Mouse (Mus musculus): ENCODE results near the gene Ccdc186. TPM values are rescaled to one million over a fixed set of nuclear protein-coding genes. Genes with fewer than 3 reads are reported as not detected.

The Ccdc186 gene
- total and polyA plus RNA-seq, 2 experiments from 2014 or later, result 15.1 to 18.4 TPM

- peaks cover 52% of the 10 kb centered on the region for H3K36me3 ChIP-seq (replicated peaks; ENCODE audit: control insufficient read depth, insufficient read depth, low read length)
- peak; percentile 79 for ATAC-seq (ENCODE audit: insufficient read depth, low read depth)
These were observed 10.4 kb downstream of the Ccdc186 start for GRCm38 (mm10) chr19:56811590-56811989.

DNA sequence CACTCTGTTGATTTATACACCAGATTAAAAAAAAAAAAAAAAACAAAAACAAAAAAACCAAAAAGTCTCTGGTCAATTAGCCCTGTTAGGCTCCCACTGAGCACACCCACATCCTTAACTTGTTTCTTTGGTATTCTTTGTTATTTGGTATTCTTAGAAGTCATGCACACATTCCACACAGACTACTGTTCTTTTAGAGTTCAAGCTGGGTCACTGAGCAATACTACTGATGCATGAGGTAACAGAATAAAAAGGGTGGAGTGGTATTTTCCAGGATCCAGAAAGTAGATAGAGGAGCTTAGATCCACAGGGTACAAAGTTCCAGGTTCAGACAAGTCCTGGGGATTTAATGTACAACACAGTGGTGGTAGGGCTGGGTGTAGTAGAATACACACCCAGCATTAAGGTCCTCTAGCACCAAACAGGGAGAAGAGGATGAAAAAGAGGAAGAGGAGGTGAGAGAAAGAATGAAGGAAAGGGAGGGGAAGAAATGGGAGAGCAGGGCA, 11.3 kb downstream of the Ccdc186 start:
- DNase-seq (ENCODE audit: low spot score) (no peak), ATAC-seq (ENCODE audit: insufficient read depth, low read depth) (no peak)
- no peak overlapping the region for H3K4me2 ChIP-seq (ENCODE audit: low read depth, low read length)
- peaks cover 4% of the 10 kb centered on the region; the same call in 1 of the 2 replicates for H3K4me1 ChIP-seq (ENCODE audit: control insufficient read depth, insufficient read depth)
- H3K27ac ChIP-seq (ENCODE audit: low read depth), result no peak overlapping the region
- TF ChIP-seq CTCF (IDR thresholded peaks at IDR 0.05; ENCODE audit: low read depth) (no peak), EP300 (IDR thresholded peaks at IDR 0.05; ENCODE audit: low read depth) (no peak)
- H3K9me3 ChIP-seq (replicated peaks; ENCODE audit: control insufficient read depth, low read length), result no peaks in the 10 kb centered on the region
- H3K27me3 ChIP-seq (ENCODE audit: control insufficient read depth, insufficient read depth, low read length), result no peaks in the 10 kb centered on the region
- no peak overlapping the region for H3K4me3 ChIP-seq (ENCODE audit: low read depth, low read length)
- peaks cover 59% of the 10 kb centered on the region for H3K36me3 ChIP-seq (replicated peaks; ENCODE audit: control insufficient read depth, insufficient read depth, low read length)
- no peak overlapping the region for H3K9ac ChIP-seq (replicated peaks; ENCODE audit: low read depth, low read length)

More at GRCm38 (mm10) chr19:56811590-56811989, 10.4 kb downstream of the Ccdc186 start:
- H3K4me2 ChIP-seq (ENCODE audit: low read depth, low read length), result no peak overlapping the region
- no peaks in the 10 kb centered on the region for H3K27me3 ChIP-seq (ENCODE audit: control insufficient read depth, insufficient read depth, low read length)
- WGBS, result 22% methylated on average over 9 of the region's 9 CpGs
- no peak overlapping the region for H3K27ac ChIP-seq (ENCODE audit: low read depth)
- no peak overlapping the region for H3K4me3 ChIP-seq (ENCODE audit: low read depth, low read length)
- peak; percentile 59 for DNase-seq (ENCODE audit: low spot score)
- H3K4me1 ChIP-seq (ENCODE audit: control insufficient read depth, insufficient read depth), result peaks cover 13% of the 10 kb centered on the region
- no peaks in the 10 kb centered on the region for H3K9me3 ChIP-seq (replicated peaks; ENCODE audit: control insufficient read depth, low read length)
- TF ChIP-seq CTCF (IDR thresholded peaks at IDR 0.05; ENCODE audit: low read depth) (peak; percentile 73), EP300 (IDR thresholded peaks at IDR 0.05; ENCODE audit: low read depth) (no peak)
- no peak overlapping the region for H3K9ac ChIP-seq (replicated peaks; ENCODE audit: low read depth, low read length)

GRCm38 (mm10) chr19:56808771-56809170, 13.2 kb downstream of the Ccdc186 start:
- TF ChIP-seq CTCF (IDR thresholded peaks at IDR 0.05; ENCODE audit: low read depth) (peak; percentile 50), EP300 (IDR thresholded peaks at IDR 0.05; ENCODE audit: low read depth) (no peak)
- no peaks in the 10 kb centered on the region for H3K9me3 ChIP-seq (replicated peaks; ENCODE audit: control insufficient read depth, low read length)
- ATAC-seq (ENCODE audit: insufficient read depth, low read depth), result no peak
- no peak overlapping the region for H3K27ac ChIP-seq (ENCODE audit: low read depth)
- H3K4me1 ChIP-seq (ENCODE audit: control insufficient read depth, insufficient read depth), result 0 out of 2 replicates have a peak, but pooled peaks cover 4% of the 10 kb centered on the region
- no peak overlapping the region for H3K4me3 ChIP-seq (ENCODE audit: low read depth, low read length)
- 57% methylated on average over 5 of the region's 5 CpGs for WGBS
- H3K27me3 ChIP-seq (ENCODE audit: control insufficient read depth, insufficient read depth, low read length), result no peaks in the 10 kb centered on the region
- H3K9ac ChIP-seq (replicated peaks; ENCODE audit: low read depth, low read length), result no peak overlapping the region
- H3K36me3 ChIP-seq (replicated peaks; ENCODE audit: control insufficient read depth, insufficient read depth, low read length), result peaks cover 71% of the 10 kb centered on the region
- H3K4me2 ChIP-seq (ENCODE audit: low read depth, low read length), result no peak overlapping the region
- no peak for DNase-seq (ENCODE audit: low spot score)

GRCm38 (mm10) chr19:56807122-56807521, 14.9 kb downstream of the Ccdc186 start:
- H3K9ac ChIP-seq (replicated peaks; ENCODE audit: low read depth, low read length), result no peak overlapping the region
- WGBS, result 90% methylated on average over 5 of the region's 5 CpGs
- no peak for ATAC-seq (ENCODE audit: insufficient read depth, low read depth)
- no peak overlapping the region for H3K4me3 ChIP-seq (ENCODE audit: low read depth, low read length)
- no peak for TF ChIP-seq CTCF (IDR thresholded peaks at IDR 0.05; ENCODE audit: low read depth)
- H3K9me3 ChIP-seq (replicated peaks; ENCODE audit: control insufficient read depth, low read length), result no peaks in the 10 kb centered on the region
- no peaks in the 10 kb centered on the region for H3K27me3 ChIP-seq (ENCODE audit: control insufficient read depth, insufficient read depth, low read length)
- no peak for DNase-seq (ENCODE audit: low spot score)
- no peak overlapping the region for H3K27ac ChIP-seq (ENCODE audit: low read depth)
- H3K4me1 ChIP-seq (ENCODE audit: control insufficient read depth, insufficient read depth), result 0 out of 2 replicates have a peak, but pooled peaks cover 4% of the 10 kb centered on the region
- peaks cover 75% of the 10 kb centered on the region for H3K36me3 ChIP-seq (replicated peaks; ENCODE audit: control insufficient read depth, insufficient read depth, low read length)
- no peak overlapping the region for H3K4me2 ChIP-seq (ENCODE audit: low read depth, low read length)

DNA sequence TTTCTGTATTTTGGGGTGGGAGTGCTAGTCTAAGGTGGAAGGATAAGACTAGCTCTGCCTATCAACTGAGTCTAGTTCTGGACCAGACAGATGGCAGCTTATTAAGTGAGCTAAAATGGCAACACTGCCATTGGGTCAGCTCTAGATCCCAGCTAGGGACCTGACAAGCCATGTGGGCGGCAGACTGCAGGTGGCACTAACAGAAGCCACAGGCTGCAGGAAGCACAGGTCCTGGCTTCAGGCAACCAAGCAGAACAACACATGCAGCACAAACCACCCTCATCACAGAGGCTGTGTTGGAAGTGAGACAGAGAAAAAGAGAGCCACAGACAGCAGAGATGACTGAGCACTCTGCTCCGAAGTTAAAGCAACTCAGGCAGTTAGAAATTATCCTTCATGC, 16.6 kb downstream of the Ccdc186 start:
- WGBS, result 79% methylated on average over 2 of the region's 2 CpGs
- Histone ChIP-seq H3K36me3 (replicated peaks; ENCODE audit: control insufficient read depth, insufficient read depth, low read length) (peaks cover 87% of the 10 kb centered on the region), H3K9ac (replicated peaks; ENCODE audit: low read depth, low read length) (no peak overlapping the region)

DNA sequence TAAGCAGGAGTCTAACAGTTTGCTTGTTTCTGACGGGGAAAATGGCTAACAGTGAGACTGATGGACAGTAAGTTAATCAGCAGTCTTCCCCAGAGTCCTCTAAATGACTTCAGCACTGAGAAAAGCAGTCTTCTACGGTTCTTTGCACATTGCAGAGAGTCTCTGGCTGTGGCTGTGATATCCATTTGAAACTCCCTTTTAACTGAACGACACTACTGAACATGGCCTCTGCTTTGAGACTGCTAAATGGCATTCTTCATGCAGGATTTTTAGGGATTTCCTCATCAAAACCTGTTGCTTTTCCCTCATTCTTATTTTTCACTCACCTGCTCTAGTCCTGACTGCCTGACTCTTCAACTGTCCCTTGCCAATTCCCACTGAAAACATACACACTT, 19.6 kb downstream of the Ccdc186 start:
- Histone ChIP-seq H3K36me3 (replicated peaks; ENCODE audit: control insufficient read depth, insufficient read depth, low read length) (peaks cover 92% of the 10 kb centered on the region), H3K4me2 (ENCODE audit: low read depth, low read length) (no peak overlapping the region)
- 75% methylated on average over 3 of the region's 3 CpGs for WGBS

More for the DNA sequence above, 16.6 kb downstream of the Ccdc186 start:
- peaks cover 14% of the 10 kb centered on the region; the same call in 1 of the 2 replicates for H3K4me1 ChIP-seq (ENCODE audit: control insufficient read depth, insufficient read depth)
- DNase-seq (ENCODE audit: low spot score), result no peak
- H3K4me3 ChIP-seq (ENCODE audit: low read depth, low read length), result no peak overlapping the region
- no peak for ATAC-seq (ENCODE audit: insufficient read depth, low read depth)
- H3K27me3 ChIP-seq (ENCODE audit: control insufficient read depth, insufficient read depth, low read length), result no peaks in the 10 kb centered on the region
- no peak overlapping the region for H3K4me2 ChIP-seq (ENCODE audit: low read depth, low read length)
- H3K9me3 ChIP-seq (replicated peaks; ENCODE audit: control insufficient read depth, low read length), result no peaks in the 10 kb centered on the region
- no peak overlapping the region for H3K27ac ChIP-seq (ENCODE audit: low read depth)
- TF ChIP-seq EP300 (IDR thresholded peaks at IDR 0.05; ENCODE audit: low read depth) (no peak), CTCF (IDR thresholded peaks at IDR 0.05; ENCODE audit: low read depth) (no peak)

More for the DNA sequence above, 19.6 kb downstream of the Ccdc186 start:
- no peak for DNase-seq (ENCODE audit: low spot score)
- no peak overlapping the region for H3K9ac ChIP-seq (replicated peaks; ENCODE audit: low read depth, low read length)
- no peaks in the 10 kb centered on the region for H3K27me3 ChIP-seq (ENCODE audit: control insufficient read depth, insufficient read depth, low read length)
- H3K4me3 ChIP-seq (ENCODE audit: low read depth, low read length), result no peak overlapping the region
- H3K4me1 ChIP-seq (ENCODE audit: control insufficient read depth, insufficient read depth), result peaks cover 14% of the 10 kb centered on the region; the same call in 1 of the 2 replicates
- no peak overlapping the region for H3K27ac ChIP-seq (ENCODE audit: low read depth)
- H3K9me3 ChIP-seq (replicated peaks; ENCODE audit: control insufficient read depth, low read length), result no peaks in the 10 kb centered on the region
- TF ChIP-seq CTCF (IDR thresholded peaks at IDR 0.05; ENCODE audit: low read depth) (no peak), EP300 (IDR thresholded peaks at IDR 0.05; ENCODE audit: low read depth) (no peak)
- no peak for ATAC-seq (ENCODE audit: insufficient read depth, low read depth)

All from heart, postnatal 0 days (tissue).